In genomic region chr6:137604417-137605248, GRCm38 (mm10) we compare ENCODE assay signal across 16 mouse cellular contexts. TPM values are rescaled to one million over a fixed set of nuclear protein-coding genes. Genes with fewer than 3 reads are reported as not detected.
DNase-seq lines count a peak whose midpoint lies in the region; ATAC-seq and TF ChIP-seq lines count a peak whose summit lies in the region.
"Had no signal": no experiment of that assay in that cellular context is flagged by ENCODE, and none has a peak within 500 bp of the region (broad histone marks: within the 10 kb centered on the region; RNA-seq: fewer than 3 reads in every experiment).

No protein-coding gene starts in this region.

- no peaks in the 10 kb centered on the region for H3K36me3 ChIP-seq in hindbrain, postnatal 0 days (ENCODE audit: insufficient read depth, low read length)
- no peaks in the 10 kb centered on the region for H3K36me3 ChIP-seq in hindbrain, embryonic 12.5 days
- H3K36me3 ChIP-seq: hindbrain, embryonic 15.5 days; neural tube, embryonic 12.5 days had no signal

- no peak for TF ChIP-seq CTCF in hindbrain, postnatal 0 days (IDR thresholded peaks at IDR 0.05; ENCODE audit: low read depth)

- no peaks in the 10 kb centered on the region for H3K9me3 ChIP-seq in hindbrain, postnatal 0 days (ENCODE audit: low read length)
- no peaks in the 10 kb centered on the region for H3K9me3 ChIP-seq in hindbrain, embryonic 12.5 days (replicated peaks)
- H3K9me3 ChIP-seq: hindbrain, embryonic 15.5 days; neural tube, embryonic 12.5 days had no signal

- no peak for ATAC-seq in hindbrain, postnatal 0 days
- ATAC-seq in hindbrain, embryonic 12.5 days (ENCODE audit: low FRiP score): no peak
- ATAC-seq in erythroid progenitor cell, adult 5-6 weeks (replicated peaks; ENCODE audit: low FRiP score, poor library complexity, severe bottlenecking): no peak

- no peaks in the 10 kb centered on the region for H3K27me3 ChIP-seq in hindbrain, postnatal 0 days (ENCODE audit: insufficient read depth, low read length)
- H3K27me3 ChIP-seq in hindbrain, embryonic 12.5 days: no peaks in the 10 kb centered on the region
- H3K27me3 ChIP-seq: CH12.LX; hindbrain, embryonic 15.5 days; neural tube, embryonic 12.5 days had no signal

- H3K9ac ChIP-seq in hindbrain, postnatal 0 days (replicated peaks; ENCODE audit: low read length): no peak overlapping the region
- no peak overlapping the region for H3K9ac ChIP-seq in hindbrain, embryonic 12.5 days
- H3K9ac ChIP-seq: hindbrain, embryonic 15.5 days; neural tube, embryonic 12.5 days had no signal

- H3K4me2 ChIP-seq in hindbrain, postnatal 0 days (ENCODE audit: low read depth, low read length): no peak overlapping the region
- H3K4me2 ChIP-seq in hindbrain, embryonic 12.5 days (replicated peaks): no peak overlapping the region
- H3K4me2 ChIP-seq: hindbrain, embryonic 15.5 days; neural tube, embryonic 12.5 days had no signal

- WGBS in hindbrain, postnatal 0 days: 73% methylated on average over 4 of the region's 4 CpGs
- 87% methylated on average over 4 of the region's 4 CpGs for WGBS in hindbrain, embryonic 12.5 days

- DNase-seq in adrenal gland, postnatal 25 days: peak; percentile 4
- no peak for DNase-seq in adrenal gland, postnatal 4 days (ENCODE audit: low spot score in 2 of 2)
- DNase-seq in hindbrain, postnatal 0 days (ENCODE audit: low spot score): peak; percentile 31
- DNase-seq in testis, postnatal 10 days (ENCODE audit: low spot score): peak; percentile 60
- DNase-seq in testis, postnatal 14 days (ENCODE audit: low spot score): no peak
- DNase-seq in frontal cortex, postnatal 25 days (ENCODE audit: low spot score in 2 of 2): no peak
- DNase-seq: cerebellum, adult 9-10 months; heart, adult 18-20 months; heart, postnatal 10 days; kidney, adult 9 months; lung, adult 2 months had no signal

- H3K27ac ChIP-seq in hindbrain, postnatal 0 days: no peak overlapping the region
- no peak overlapping the region for H3K27ac ChIP-seq in hindbrain, embryonic 12.5 days
- H3K27ac ChIP-seq: hindbrain, embryonic 15.5 days; neural tube, embryonic 12.5 days had no signal

- H3K4me1 ChIP-seq in hindbrain, postnatal 0 days (ENCODE audit: insufficient read depth, low read length): no peaks in the 10 kb centered on the region; the same call in 1 of the 2 replicates
- H3K4me1 ChIP-seq in hindbrain, embryonic 12.5 days: no peaks in the 10 kb centered on the region
- H3K4me1 ChIP-seq: hindbrain, embryonic 15.5 days; neural tube, embryonic 12.5 days had no signal

- H3K4me3 ChIP-seq in hindbrain, postnatal 0 days (ENCODE audit: low read length): no peak overlapping the region
- no peak overlapping the region for H3K4me3 ChIP-seq in hindbrain, embryonic 12.5 days
- H3K4me3 ChIP-seq: hindbrain, embryonic 15.5 days; neural tube, embryonic 12.5 days had no signal

RNA-seq across cellular contexts. Expression of gene Eps8, which starts 50.0 kb away (rescaled TPM):
- 29.3 and 44.1 TPM in 2 replicates for total RNA-seq in adrenal gland, postnatal 25 days (2021)
- 10 to 100 TPM; 32.4 to 44.6 TPM for total RNA-seq in adrenal gland, postnatal 4 days (2021)
- 31.8 and 32.2 TPM in 2 replicates for total RNA-seq in hindbrain, postnatal 0 days (2014; rRNA removed)
- polyA plus RNA-seq in hindbrain, postnatal 0 days (2015; fragmentation: Nextera tagmentation; extraction: Ambion mirVana): 40.0 and 43.3 TPM in 2 replicates
- polyA plus RNA-seq in hindbrain, embryonic 12.5 days (2016; fragmentation: Nextera tagmentation; extraction: Ambion mirVana): 11.9 and 13.6 TPM in 2 replicates
- total RNA-seq in erythroid progenitor cell, adult 5-6 weeks (2015; ENCODE audit: low replicate concordance): 4.2 and 9.7 TPM in 2 replicates
- 3.0 and 3.1 TPM in 2 replicates for total RNA-seq in erythroid progenitor cell, adult 5-6 weeks (2017; ENCODE audit: low replicate concordance)

Comparison
In these comparisons a context has a peak if more than half of its experiments do, and no peak if none do; other contexts are left out.
1. DNase-seq: peak in adrenal gland, postnatal 25 days (single experiment), hindbrain, postnatal 0 days (single experiment) and testis, postnatal 10 days (single experiment); none in adrenal gland, postnatal 4 days (0 of 2), testis, postnatal 14 days (single experiment) and frontal cortex, postnatal 25 days (0 of 2).